Mouse (Mus musculus) common myeloid progenitor, adult 5-6 weeks (primary cell): ENCODE data around the gene Usp32. TPM values are rescaled to one million over a fixed set of nuclear protein-coding genes. Genes with fewer than 3 reads are reported as not detected.

ENCODE experiments used
- ATAC-seq: replicated peaks from 2 replicates; pipeline ENCODE4 v1.8.0; 2016; ENCODE audit warnings: low read depth, mild to moderate bottlenecking, moderate TSS enrichment, inconsistent platforms; ENCODE audit not compliant: poor library complexity, severe bottlenecking
- total RNA-seq: library from RNA; stranded (forward); fragments of 200-1000, 187-1606 nt; gene quantifications from 2 replicates; pipeline ENCODE4 v1.2.3, GENCODE M21; 2017

Gene Usp32
- total RNA-seq, 1 experiment from 2014 or later = 26.1 TPM

GRCm38 (mm10) chr11:84988341-84988919 is 151.5 kb downstream of the Usp32 start:
- ATAC-seq = no peak

DNA sequence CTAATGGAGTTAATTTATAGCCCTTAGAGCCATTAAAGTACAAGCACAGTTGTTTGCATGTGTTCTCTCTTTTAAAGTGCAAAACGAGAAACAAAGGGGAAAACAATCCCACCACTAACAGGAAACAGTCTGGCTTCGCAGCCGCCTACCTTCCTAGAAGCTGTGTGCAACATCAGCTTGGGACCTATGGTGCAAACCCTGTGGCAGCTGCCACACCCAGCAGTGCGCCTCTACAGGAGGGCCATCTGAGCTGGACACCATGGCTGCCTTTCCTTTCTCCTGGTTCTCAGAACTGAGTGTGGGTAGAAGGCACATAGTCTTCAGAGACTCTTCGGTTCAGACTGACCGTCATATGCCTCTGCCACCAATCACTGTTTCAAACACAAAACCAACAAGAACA is 154.5 kb downstream of the Usp32 start:
- ATAC-seq = no peak

DNA sequence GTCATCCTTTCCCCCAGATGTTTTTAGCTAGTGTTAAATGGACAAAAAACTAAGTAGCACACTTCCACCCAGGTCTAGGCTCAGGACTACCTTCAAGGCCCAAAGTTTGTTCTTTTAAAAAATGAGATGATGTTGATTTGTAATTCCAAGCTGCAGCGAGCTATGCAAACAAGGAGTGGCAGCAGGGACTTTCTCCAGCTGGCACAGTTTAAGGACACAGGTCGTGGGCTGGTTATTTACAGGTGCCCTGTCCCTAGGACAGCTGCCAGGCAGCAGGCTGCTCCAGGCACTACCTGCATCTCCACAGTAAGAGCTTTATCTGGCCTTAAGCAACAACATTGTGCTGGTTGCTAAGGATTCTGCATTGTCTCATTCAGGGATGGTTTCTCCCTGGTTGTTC is 159.3 kb downstream of the Usp32 start:
- no peak for ATAC-seq

GRCm38 (mm10) chr11:84979351-84979750 is 160.6 kb downstream of the Usp32 start:
- ATAC-seq = no peak

GRCm38 (mm10) chr11:84978113-84978512 is 161.8 kb downstream of the Usp32 start:
- no peak for ATAC-seq

DNA sequence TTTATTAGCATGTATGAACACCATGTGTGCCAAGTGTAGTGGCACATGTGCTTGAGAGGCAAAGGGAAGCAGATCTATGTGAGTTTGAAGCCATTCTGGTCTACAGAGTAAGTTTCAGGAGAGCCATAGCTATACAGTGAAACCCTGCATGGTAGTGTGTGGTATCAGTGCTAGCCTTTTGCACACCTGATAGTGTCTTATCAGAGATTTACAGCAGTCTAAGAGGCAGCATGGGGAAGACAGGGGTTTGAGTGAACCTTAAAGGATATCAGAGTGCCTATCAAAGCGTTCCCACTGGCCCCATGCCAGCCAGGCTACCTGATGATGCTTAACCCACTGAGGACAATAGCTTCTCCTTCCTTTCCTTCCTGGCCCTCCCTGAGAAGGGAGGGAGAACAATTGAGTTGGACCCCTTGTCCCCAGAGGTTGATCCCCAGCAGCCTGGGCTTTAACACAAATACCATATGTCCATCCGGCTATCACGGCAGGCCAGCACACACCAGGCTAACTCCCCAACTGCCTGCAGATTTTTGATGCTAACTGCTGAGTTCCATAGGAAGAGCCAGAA is 162.5 kb downstream of the Usp32 start:
- ATAC-seq = no peak

DNA sequence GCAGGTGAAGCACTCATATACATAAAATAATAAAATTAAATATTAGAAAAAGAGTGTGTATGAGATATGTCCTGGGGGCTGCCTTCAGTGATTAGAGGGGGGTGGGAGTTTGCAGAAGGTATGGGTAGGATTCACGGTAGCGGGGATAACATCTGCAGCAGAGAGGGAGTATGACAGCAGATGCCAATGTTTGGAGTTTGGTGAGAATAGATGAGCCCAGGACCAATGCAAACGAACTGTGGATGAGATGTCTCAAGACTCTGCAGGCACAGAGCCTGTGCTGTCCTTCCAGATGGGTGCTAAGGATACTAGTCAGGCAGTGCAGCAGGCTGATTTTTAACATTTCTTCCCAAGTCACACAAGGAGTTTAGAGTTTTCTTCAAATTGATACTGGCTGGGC is 163.3 kb downstream of the Usp32 start:
- ATAC-seq = no peak

DNA sequence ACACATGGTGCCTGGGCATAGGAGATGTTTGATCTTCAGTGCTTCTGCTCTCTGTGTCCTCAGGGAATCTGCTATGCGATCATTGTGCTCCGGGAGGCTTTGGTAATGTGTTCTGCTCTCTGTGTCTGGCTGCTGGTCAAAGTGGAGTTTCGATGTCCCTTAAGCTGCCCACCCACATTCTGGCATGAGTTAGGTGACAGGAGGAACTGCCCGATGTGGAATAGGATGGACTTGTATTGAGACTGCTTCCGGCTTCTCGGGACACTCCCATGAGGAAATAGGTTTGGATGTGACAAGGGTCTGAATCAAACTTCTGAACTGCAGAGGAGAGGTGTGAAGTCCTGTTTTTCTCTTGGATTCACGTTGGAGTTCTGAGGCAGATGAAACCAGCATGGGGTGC is 165.4 kb downstream of the Usp32 start:
- no peak for ATAC-seq

DNA sequence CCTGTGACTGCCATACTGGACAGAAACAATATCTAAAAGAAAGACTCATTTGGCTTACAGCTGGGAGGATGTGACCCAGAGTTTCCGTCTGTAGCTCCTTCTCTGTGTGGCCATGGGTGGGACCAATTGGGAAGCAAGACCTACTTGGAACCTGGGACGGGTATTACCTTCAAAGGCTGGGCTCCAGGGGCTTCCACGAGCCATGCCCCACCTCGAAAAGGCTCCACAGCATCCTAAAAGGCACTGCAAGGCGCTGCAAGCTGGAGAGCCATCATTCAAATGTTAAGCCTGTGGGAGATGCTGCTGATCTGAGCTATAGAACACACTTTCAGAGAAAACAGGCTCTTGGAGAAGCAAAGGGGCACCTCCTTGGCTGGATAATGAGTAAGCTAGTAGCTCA is 166.3 kb downstream of the Usp32 start:
- ATAC-seq = no peak

DNA sequence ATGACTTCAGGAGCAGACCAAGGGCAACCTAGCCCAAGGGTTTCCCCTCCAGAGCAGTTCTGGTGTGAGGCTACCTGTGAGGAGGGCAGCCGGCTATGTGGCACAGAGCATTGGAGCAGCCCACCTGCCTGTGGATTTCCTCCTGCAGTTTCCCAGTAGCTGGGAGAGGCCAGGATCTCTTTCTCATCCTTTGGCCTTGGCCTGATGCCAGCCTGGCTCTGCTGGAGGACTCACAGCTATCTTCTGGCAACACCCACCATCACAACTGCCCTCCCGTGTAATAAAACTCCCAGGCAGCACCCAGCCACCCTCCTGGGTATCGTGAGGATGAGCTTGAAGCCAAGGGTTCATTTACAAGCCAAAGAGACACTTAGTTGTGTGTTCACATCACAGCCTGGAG is 167.9 kb downstream of the Usp32 start:
- no peak for ATAC-seq

- no peak for ATAC-seq
Observed at GRCm38 (mm10) chr11:84968775-84969174, 171.2 kb downstream of the Usp32 start.

GRCm38 (mm10) chr11:84968309-84968708 is 171.7 kb downstream of the Usp32 start:
- no peak for ATAC-seq

GRCm38 (mm10) chr11:84967113-84967512 is 172.8 kb downstream of the Usp32 start:
- no peak for ATAC-seq

DNA sequence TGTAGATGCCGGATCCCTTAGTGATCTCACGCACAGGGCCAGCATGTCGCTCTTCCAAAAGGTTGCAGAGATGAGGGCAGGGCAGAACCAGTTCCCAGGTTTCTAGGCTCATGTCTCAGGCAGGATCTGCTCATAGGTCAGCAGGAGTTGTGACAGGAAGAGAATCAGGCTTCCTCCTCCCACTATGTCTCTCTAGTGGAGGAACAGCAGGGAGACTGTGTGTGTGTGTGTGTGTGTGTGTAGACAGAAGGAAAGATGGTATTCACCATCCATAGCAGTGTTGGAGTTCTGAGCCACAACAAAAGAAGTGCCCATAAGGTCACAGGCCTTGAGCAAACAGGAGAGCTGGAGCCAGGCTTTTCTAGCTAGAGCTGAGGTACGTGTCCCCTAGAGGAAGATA is 173.3 kb downstream of the Usp32 start:
- ATAC-seq = no peak

DNA sequence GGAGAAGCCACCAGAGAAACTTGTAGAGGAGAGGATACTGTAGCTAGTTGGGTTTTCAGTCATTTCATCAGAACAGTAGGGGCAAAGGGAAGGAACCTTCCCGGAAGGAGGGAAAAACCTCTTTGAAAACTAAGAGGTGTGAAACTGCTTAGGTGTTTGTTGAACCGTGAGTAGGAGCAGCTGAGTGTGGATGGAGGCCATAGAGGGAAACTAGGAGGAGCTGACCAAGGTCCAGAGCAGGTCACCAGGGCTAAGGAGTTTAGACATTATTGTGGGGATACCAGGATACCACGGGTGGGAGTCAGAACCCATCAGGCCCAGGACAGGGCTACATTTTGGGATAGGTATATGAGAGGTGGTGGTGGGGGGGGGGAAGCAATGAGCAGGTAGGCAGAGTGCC is 176.4 kb downstream of the Usp32 start:
- ATAC-seq = no peak

DNA sequence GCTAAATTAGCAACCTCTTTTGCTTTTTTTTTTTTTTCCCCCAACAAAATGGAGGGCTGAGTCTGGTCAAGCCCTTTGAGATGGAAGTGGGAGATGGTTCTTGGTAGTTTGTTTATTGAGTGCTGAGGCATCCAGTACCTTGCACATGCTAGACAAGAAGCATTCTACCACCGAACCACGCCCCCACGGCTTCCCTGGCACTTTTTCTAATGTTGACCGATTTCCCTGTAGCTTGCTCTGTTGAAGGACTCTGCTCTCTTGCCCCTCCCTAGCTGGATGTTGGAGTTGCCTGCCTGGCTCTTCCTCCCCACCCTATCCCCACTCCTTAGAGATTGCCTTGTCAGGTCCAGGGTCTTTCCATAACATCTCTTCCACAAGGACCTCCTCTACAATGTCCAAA is 177.4 kb downstream of the Usp32 start:
- ATAC-seq = no peak

DNA sequence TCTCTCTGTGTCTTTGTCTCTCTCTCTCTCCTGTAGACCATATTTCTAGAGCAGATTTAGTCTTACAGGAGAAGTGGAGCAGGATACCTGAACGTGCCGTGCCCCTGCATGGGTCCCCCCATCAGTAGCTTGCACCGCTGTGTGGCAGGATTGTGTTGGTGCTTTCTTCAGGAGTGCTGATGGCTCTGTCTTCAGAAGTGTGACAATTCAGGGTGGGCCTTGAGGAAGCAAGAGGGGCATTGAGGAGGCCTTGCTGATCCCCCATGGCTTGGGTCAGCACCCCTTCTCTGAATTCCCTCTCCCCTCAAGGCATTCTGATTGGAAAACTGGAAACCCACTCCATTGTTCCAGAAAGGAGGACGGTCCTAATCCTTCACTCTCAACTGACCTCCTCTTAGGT is 178.4 kb downstream of the Usp32 start:
- no peak for ATAC-seq

DNA sequence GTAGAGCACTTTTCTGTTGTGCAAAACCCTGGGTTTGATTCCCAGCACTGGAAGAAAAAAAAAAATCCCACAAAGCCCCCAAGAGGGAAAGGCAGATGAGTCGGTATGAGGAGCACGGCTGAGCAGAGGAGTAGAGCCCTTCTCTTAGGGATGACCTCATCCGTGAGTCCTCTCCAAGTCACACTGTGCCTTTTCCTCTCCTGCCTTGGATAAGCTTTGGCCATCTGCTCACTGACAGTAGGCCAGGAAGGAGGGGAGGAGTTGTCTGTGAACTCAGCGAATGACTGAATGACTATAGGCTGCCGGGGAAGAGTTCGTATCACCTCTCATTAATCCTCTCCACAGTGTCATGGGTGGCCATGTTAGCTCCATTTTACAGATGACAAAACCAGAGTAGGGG is 179.2 kb downstream of the Usp32 start:
- ATAC-seq = no peak

DNA sequence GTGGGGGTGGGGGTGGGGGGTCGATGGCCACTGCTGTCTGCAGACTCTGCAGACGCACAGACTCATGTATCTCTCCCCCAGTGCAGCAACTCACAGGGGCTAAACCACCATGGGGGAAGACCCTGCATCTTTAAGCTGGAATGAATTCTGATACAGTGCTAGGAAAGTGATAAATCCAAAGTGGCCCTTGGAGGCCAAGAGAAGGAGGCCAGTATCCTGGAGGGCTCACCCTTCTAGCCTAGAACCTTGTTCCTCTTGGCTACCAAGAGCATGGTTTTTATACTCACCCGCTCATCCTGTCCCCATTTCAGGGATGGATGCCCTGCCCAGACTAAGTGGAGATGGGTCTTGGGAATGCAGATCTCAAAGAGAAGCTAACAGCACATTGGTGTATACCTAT is 179.7 kb downstream of the Usp32 start:
- no peak for ATAC-seq

DNA sequence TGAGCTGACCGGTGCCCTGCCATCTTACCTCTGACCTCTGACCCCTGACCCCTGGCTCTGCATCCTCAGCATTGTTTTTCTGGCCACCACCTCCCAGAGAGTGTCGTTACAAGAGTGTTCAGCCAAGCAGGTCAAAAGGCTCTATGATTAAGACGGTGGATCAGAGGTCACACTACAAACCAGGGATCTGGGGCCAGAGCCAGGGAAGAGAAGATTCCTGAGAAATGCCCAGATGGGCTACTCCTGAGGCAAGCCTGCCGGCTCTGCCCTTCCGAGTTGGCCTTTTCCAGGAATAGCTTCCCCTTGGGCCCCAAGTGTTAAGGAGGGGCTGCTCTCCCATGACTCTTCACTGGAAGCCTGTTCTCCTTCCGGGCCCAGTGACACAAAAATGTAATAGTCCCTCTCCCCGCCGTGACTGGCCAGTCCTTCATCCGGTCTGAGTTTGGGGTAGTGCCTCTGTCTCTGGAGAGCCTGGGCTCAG is 180.2 kb downstream of the Usp32 start:
- ATAC-seq = no peak

GRCm38 (mm10) chr11:84959181-84959580 is 180.8 kb downstream of the Usp32 start:
- ATAC-seq = no peak

DNA sequence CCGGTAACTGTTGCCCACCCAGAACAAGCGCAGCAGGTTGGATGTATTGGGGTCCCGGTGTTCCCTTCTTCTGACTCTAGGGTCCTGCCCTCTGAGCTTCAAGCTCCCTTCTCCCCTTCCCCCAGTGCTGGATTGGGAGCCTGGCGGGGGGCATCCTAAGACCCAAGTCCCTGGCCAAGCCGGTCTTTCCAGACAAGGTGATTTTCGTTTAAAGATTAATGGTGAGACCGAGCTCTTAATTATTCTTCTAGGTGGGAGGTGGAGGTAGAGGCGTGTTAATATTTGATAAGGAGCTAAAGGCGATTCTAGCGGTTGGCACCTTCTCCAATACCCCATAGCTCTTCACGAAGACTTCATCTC is 181.7 kb downstream of the Usp32 start:
- no peak for ATAC-seq
